Mouse (Mus musculus): ENCODE results near the gene Nup133. TPM values are rescaled to one million over a fixed set of nuclear protein-coding genes. Genes with fewer than 3 reads are reported as not detected.

The Nup133 gene
- polyA plus RNA-seq (2012; rRNA removed): 7.9 and 8.5 TPM in 2 replicates

DNA sequence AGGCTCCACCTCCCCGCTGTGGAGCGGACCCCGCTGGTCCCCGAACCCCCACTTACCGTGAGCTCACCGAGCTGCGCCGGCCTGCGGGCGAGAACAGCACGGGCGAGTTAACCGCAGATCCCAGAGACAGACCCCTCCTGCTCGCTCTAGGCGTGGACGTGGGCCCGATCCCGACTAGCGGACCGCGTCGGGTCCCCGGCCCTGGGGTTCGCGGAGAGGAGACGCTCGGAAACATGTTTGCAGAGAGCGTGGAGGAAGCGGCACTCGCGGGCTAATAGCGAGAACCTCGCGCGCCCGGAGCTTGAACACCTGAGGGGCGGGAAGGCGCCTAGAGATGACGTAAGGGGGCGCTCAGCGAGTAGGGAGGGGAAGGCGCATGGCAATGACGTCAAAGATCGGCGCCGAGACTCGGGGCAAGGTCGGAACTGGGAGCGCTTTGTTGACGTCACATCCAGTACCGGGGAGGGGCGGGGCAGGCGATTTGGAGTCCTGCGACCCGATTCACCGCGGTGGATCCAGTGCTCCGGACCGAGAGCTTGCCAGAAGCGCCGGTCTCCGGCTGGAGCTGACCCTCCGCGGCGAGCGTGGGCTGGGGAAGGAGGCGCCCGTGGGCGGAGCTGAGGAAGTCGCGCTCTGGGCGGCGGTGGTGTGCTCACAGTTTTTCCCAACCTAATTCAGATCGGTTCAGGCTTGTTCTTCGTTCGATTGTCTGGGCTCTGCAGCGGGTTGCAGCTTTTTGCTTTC, at the start of gene Nup133:
Gene Nup133 (minus strand): TSS at position 324 of the 744 bp plus-strand sequence.
- peaks cover 5% of the 10 kb centered on the region; the same call in 1 of the 2 replicates for H3K4me1 ChIP-seq (ENCODE audit: control insufficient read depth, insufficient read depth, insufficient read length)
- peaks cover 3% of the 10 kb centered on the region for H3K36me3 ChIP-seq (ENCODE audit: control insufficient read depth, insufficient read depth, low read length)
- WGBS: under 1% methylated on average over 77 of the region's 77 CpGs
- H3K27me3 ChIP-seq (ENCODE audit: control insufficient read depth, insufficient read depth, low read length): no peaks in the 10 kb centered on the region
- TF ChIP-seq POLR2A (IDR thresholded peaks at IDR 0.05; ENCODE audit: low read depth, low read length) (no peak; the same call in 1 of the 2 replicates), CTCF (IDR thresholded peaks at IDR 0.05; ENCODE audit: extremely low read depth, insufficient read depth, insufficient read length, insufficient replicate concordance) (no peak)
- peak within 1 kb of the TSS; percentile 83 for H3K27ac ChIP-seq (ENCODE audit: insufficient read depth, low read length)
- peak within 1 kb of the TSS; percentile 74 for H3K4me3 ChIP-seq (ENCODE audit: extremely low read depth, insufficient read depth, insufficient read length)
- DNase-seq (ENCODE audit: low read depth in 1 of 2, low spot score in 2 of 2): peak; percentile 98 to 99

DNA sequence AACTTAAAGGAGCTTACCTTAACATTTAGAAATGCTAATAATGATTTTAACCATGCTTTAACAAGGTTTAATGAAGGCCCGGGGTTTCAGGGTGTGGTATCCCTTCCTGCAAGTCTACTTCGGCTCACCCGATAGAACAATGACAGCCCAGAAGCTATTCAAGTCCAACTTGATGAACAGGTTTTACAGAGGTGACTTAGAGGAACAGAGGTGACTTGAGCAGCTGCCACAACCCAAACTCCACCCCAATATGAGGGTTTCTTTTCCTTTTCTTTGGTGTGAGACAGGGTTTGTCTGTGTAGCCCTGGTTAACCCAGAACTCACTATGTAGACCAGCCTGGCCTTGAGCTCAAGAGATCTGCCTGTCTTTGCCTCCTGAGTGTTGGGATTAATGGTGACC, 44.9 kb upstream of the Nup133 start:
- DNase-seq (ENCODE audit: low read depth in 1 of 2, low spot score in 2 of 2): no peak
- TF ChIP-seq POLR2A (IDR thresholded peaks at IDR 0.05; ENCODE audit: low read depth, low read length) (no peak), CTCF (IDR thresholded peaks at IDR 0.05; ENCODE audit: extremely low read depth, insufficient read depth, insufficient read length, insufficient replicate concordance) (no peak)
- WGBS: 95% methylated on average over 3 of the region's 3 CpGs
- no peak overlapping the region for H3K27ac ChIP-seq (ENCODE audit: insufficient read depth, low read length)
- H3K4me1 ChIP-seq (ENCODE audit: control insufficient read depth, insufficient read depth, insufficient read length): no peaks in the 10 kb centered on the region
- H3K27me3 ChIP-seq (ENCODE audit: control insufficient read depth, insufficient read depth, low read length): no peaks in the 10 kb centered on the region
- H3K36me3 ChIP-seq (ENCODE audit: control insufficient read depth, insufficient read depth, low read length): peaks cover 12% of the 10 kb centered on the region
- no peak overlapping the region for H3K4me3 ChIP-seq (ENCODE audit: extremely low read depth, insufficient read depth, insufficient read length)

DNA sequence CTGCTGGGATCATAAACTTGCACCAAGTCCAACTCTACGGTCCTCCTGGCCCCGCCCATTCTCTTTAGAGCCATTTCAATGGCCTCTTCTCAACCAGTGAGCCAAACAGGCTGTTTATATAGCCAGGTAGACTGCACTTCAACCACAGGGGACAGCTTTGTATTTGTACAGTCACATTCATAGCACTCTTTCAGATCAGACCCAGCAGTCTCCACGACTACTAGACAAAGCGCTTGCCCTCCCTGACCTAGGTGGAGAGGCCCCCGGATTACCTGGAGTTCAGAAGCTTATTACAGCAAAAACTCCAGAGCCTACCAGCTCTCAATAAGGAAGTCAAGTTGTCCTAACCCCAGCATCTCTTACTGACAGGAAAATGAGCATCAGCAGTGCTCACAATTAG, 44.5 kb upstream of the Nup133 start:
- TF ChIP-seq POLR2A (IDR thresholded peaks at IDR 0.05; ENCODE audit: low read depth, low read length) (no peak), CTCF (IDR thresholded peaks at IDR 0.05; ENCODE audit: extremely low read depth, insufficient read depth, insufficient read length, insufficient replicate concordance) (no peak)
- WGBS: 95% methylated on average over 5 of the region's 5 CpGs
- no peaks in the 10 kb centered on the region for H3K27me3 ChIP-seq (ENCODE audit: control insufficient read depth, insufficient read depth, low read length)
- no peak overlapping the region for H3K27ac ChIP-seq (ENCODE audit: insufficient read depth, low read length)
- no peak overlapping the region for H3K4me3 ChIP-seq (ENCODE audit: extremely low read depth, insufficient read depth, insufficient read length)
- H3K4me1 ChIP-seq (ENCODE audit: control insufficient read depth, insufficient read depth, insufficient read length): no peaks in the 10 kb centered on the region
- H3K36me3 ChIP-seq (ENCODE audit: control insufficient read depth, insufficient read depth, low read length): peaks cover 12% of the 10 kb centered on the region
- no peak for DNase-seq (ENCODE audit: low read depth in 1 of 2, low spot score in 2 of 2)

DNA sequence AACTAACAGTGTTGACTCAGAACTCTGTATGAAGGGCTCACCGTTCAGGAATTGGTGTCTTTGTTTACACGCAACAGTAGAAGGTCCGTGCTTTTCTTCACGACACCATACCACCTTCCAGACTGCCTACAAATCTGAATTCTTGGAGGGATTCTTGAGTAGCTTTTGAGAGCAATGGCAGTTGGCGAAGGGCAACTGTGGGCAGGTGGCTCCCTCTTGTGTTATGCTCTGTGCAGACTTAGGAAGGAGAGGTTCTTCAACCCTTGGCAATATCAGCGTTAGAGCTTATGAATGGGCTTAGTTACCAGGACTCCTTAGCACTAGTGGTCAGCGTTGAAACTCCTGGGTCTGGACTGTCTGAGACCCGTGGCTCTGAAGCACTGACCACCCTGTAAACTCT, 43.5 kb upstream of the Nup133 start:
- no peaks in the 10 kb centered on the region for H3K4me1 ChIP-seq (ENCODE audit: control insufficient read depth, insufficient read depth, insufficient read length)
- no peak overlapping the region for H3K27ac ChIP-seq (ENCODE audit: insufficient read depth, low read length)
- TF ChIP-seq CTCF (IDR thresholded peaks at IDR 0.05; ENCODE audit: extremely low read depth, insufficient read depth, insufficient read length, insufficient replicate concordance): peak; percentile 9; the same call in 1 of the 2 replicates
- no peak for TF ChIP-seq POLR2A (IDR thresholded peaks at IDR 0.05; ENCODE audit: low read depth, low read length)
- H3K36me3 ChIP-seq (ENCODE audit: control insufficient read depth, insufficient read depth, low read length): peaks cover 10% of the 10 kb centered on the region
- no peaks in the 10 kb centered on the region for H3K27me3 ChIP-seq (ENCODE audit: control insufficient read depth, insufficient read depth, low read length)
- WGBS: 85% methylated on average over 8 of the region's 8 CpGs
- no peak for DNase-seq (ENCODE audit: low read depth in 1 of 2, low spot score in 2 of 2)
- H3K4me3 ChIP-seq (ENCODE audit: extremely low read depth, insufficient read depth, insufficient read length): no peak overlapping the region

DNA sequence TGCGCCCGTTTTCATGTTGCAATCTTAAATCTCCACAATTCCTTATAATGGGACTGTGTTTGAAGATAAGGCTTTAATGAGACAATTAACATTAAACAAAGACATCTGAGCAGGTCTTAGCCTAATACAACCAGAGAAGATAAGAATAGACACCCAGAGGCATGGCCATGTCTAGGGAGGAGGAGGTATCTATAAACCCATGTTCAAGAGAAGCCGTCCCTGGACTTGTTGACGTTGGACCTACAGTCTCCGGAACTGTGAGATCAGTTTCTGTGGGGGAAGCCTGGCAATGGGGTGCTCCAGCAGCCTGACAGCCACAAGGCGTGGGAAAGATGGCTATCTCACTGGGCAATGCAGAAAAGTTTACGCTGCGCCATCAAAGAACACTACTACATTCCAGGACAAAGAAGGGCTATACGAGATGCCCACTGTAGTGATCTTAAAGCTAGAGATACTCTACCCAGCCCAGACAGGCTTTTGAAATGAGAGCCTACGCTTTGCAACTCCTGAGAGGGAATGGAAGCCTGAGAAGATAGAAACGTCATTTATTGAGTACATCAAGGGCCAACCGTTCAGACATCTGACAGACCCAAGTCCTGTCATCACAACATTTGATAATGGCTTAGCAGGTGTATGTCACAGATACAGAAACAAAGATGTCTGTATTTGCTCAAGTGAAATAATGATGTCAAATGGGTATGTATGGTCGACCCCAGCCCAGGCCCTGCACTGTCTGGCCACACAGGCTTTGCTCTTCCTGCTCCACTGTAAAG, 41.4 kb upstream of the Nup133 start:
- no peaks in the 10 kb centered on the region for H3K4me1 ChIP-seq (ENCODE audit: control insufficient read depth, insufficient read depth, insufficient read length)
- H3K4me3 ChIP-seq (ENCODE audit: extremely low read depth, insufficient read depth, insufficient read length): no peak overlapping the region
- 84% methylated on average over 13 of the region's 13 CpGs for WGBS
- no peak for DNase-seq (ENCODE audit: low read depth in 1 of 2, low spot score in 2 of 2)
- H3K27me3 ChIP-seq (ENCODE audit: control insufficient read depth, insufficient read depth, low read length): no peaks in the 10 kb centered on the region
- TF ChIP-seq POLR2A (IDR thresholded peaks at IDR 0.05; ENCODE audit: low read depth, low read length) (no peak), CTCF (IDR thresholded peaks at IDR 0.05; ENCODE audit: extremely low read depth, insufficient read depth, insufficient read length, insufficient replicate concordance) (no peak)
- H3K27ac ChIP-seq (ENCODE audit: insufficient read depth, low read length): no peak overlapping the region
- peaks cover 3% of the 10 kb centered on the region for H3K36me3 ChIP-seq (ENCODE audit: control insufficient read depth, insufficient read depth, low read length)

DNA sequence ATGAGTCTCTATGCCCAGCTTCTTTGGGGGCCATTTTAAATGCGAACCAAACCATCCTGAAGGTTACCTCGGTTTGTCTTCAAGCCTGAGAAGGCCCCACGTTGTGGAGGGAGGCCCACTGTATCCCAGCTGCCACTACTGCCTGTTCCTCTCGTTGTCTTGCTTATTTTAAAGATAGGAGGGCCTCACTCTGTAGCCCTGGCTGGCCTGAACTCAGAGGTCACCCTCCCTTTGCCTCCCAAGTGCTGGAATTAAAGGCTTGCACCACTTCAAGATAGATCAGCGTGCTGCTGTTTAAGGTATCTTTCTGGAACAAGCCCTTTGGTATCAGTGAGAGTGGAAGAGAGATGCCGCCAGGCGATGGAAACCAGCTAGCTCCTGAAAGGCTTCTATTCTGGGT, 40.1 kb upstream of the Nup133 start:
- WGBS: 59% methylated on average over 7 of the region's 7 CpGs
- no peak for DNase-seq (ENCODE audit: low read depth in 1 of 2, low spot score in 2 of 2)
- H3K27ac ChIP-seq (ENCODE audit: insufficient read depth, low read length): peak overlapping the region; percentile 31; the same call in 1 of the 2 replicates
- no peak overlapping the region for H3K4me3 ChIP-seq (ENCODE audit: extremely low read depth, insufficient read depth, insufficient read length)
- H3K36me3 ChIP-seq (ENCODE audit: control insufficient read depth, insufficient read depth, low read length): no peaks in the 10 kb centered on the region; the same call in none of the 2 replicates
- no peaks in the 10 kb centered on the region for H3K27me3 ChIP-seq (ENCODE audit: control insufficient read depth, insufficient read depth, low read length)
- TF ChIP-seq POLR2A (IDR thresholded peaks at IDR 0.05; ENCODE audit: low read depth, low read length): no peak
- TF ChIP-seq CTCF (IDR thresholded peaks at IDR 0.05; ENCODE audit: extremely low read depth, insufficient read depth, insufficient read length, insufficient replicate concordance): no peak
- no peaks in the 10 kb centered on the region for H3K4me1 ChIP-seq (ENCODE audit: control insufficient read depth, insufficient read depth, insufficient read length)

Measured in spleen, adult 2 months (tissue).